In genomic region chr2:174260004-174260403, GRCm38 (mm10) we compare ENCODE assay signal across 31 mouse cellular contexts. TPM values are rescaled to one million over a fixed set of nuclear protein-coding genes. Genes with fewer than 3 reads are reported as not detected.
DNase-seq lines count a peak whose midpoint lies in the region; ATAC-seq and TF ChIP-seq lines count a peak whose summit lies in the region.
"Had no signal": no experiment of that assay in that cellular context is flagged by ENCODE, and none has a peak within 500 bp of the region (broad histone marks: within the 10 kb centered on the region; RNA-seq: fewer than 3 reads in every experiment).

No protein-coding gene starts in this region.

- TF ChIP-seq EP300 in ES-Bruce4 (IDR thresholded peaks at IDR 0.05; ENCODE audit: insufficient read depth, low read depth, low read length): 0 out of 2 replicates have a peak, but pooled peaks have one; percentile 28

- no peak for ATAC-seq in midbrain, embryonic 11.5 days (ENCODE audit: low FRiP score)
- no peak for ATAC-seq in midbrain, embryonic 16.5 days
- ATAC-seq: CD4-positive, CD25-positive, alpha-beta regulatory T cell, adult 4 months; forebrain, embryonic 15.5 days; Patski had no signal

- H3K27me3 ChIP-seq in midbrain, embryonic 11.5 days (ENCODE audit: control insufficient read depth, insufficient read depth, low read length): no peaks in the 10 kb centered on the region; the same call in 1 of the 2 replicates
- H3K27me3 ChIP-seq in midbrain, embryonic 16.5 days (ENCODE audit: control insufficient read depth, insufficient read depth, low read depth, low read length): no peaks in the 10 kb centered on the region
- no peaks in the 10 kb centered on the region for H3K27me3 ChIP-seq in ES-Bruce4 (ENCODE audit: control insufficient read depth, insufficient read depth, low read length, poor library complexity, severe bottlenecking)
- H3K27me3 ChIP-seq in embryonic facial prominence, embryonic 10.5 days (replicated peaks; ENCODE audit: low read depth, poor library complexity, severe bottlenecking): peaks cover 6% of the 10 kb centered on the region; the same call in 1 of the 2 replicates
- H3K27me3 ChIP-seq: embryonic facial prominence, embryonic 13.5 days; forebrain, embryonic 15.5 days; hindbrain, embryonic 15.5 days; neural tube, embryonic 15.5 days; Patski had no signal

- no peak for DNase-seq in midbrain, embryonic 11.5 days (ENCODE audit: low spot score, missing footprints)
- no peak for DNase-seq in brain, embryonic 14.5 days (ENCODE audit: low read depth)
- peak; percentile 41 for DNase-seq in embryonic facial prominence, embryonic 10.5 days (ENCODE audit: low spot score)
- no peak for DNase-seq in right cerebral cortex, postnatal 10 days (ENCODE audit: low spot score in 2 of 2)
- DNase-seq in urinary bladder, postnatal 4 days (ENCODE audit: low spot score in 2 of 2): no peak
- DNase-seq: adrenal gland, postnatal 10 days; cerebellum, adult 11-12 months; cerebellum, adult 9-11 months; gastrocnemius, adult 2 months; gastrocnemius, postnatal 36 days; heart, postnatal 10 days; kidney, adult 18-20 months; kidney, postnatal 36 days; liver, embryonic 13.5 days; lung, adult 2 months; lung, postnatal 10 days had no signal

- H3K36me3 ChIP-seq in midbrain, embryonic 11.5 days (ENCODE audit: control insufficient read depth, insufficient read depth, low read length): no peaks in the 10 kb centered on the region
- H3K36me3 ChIP-seq in midbrain, embryonic 16.5 days (ENCODE audit: control insufficient read depth, insufficient read depth, low read length): no peaks in the 10 kb centered on the region
- H3K36me3 ChIP-seq in ES-Bruce4 (ENCODE audit: control insufficient read depth, insufficient read depth, low read length, poor library complexity, severe bottlenecking): no peaks in the 10 kb centered on the region
- peaks cover 11% of the 10 kb centered on the region for H3K36me3 ChIP-seq in embryonic facial prominence, embryonic 10.5 days (replicated peaks)
- H3K36me3 ChIP-seq: forebrain, embryonic 15.5 days; hindbrain, embryonic 15.5 days; kidney, embryonic 15.5 days; liver, embryonic 13.5 days; neural tube, embryonic 15.5 days had no signal

- 0 out of 2 replicates have a peak overlapping the region, but pooled peaks have one; percentile 4 for H3K27ac ChIP-seq in midbrain, embryonic 11.5 days (ENCODE audit: low read depth, low read length)
- H3K27ac ChIP-seq in midbrain, embryonic 16.5 days (ENCODE audit: low read length): no peak overlapping the region
- H3K27ac ChIP-seq in ES-Bruce4 (ENCODE audit: insufficient read depth, low read length): peak overlapping the region; percentile 73
- H3K27ac ChIP-seq in embryonic facial prominence, embryonic 10.5 days (replicated peaks): no peak overlapping the region; the same call in 1 of the 2 replicates
- H3K27ac ChIP-seq: embryonic facial prominence, embryonic 13.5 days; forebrain, embryonic 15.5 days; gastrocnemius, adult 2 months; heart, embryonic 13.5 days; hindbrain, embryonic 15.5 days; kidney, embryonic 15.5 days; layer of hippocampus, adult 2 months; left cerebral cortex, adult 2 months; limb, embryonic 15.5 days; liver, embryonic 13.5 days; macrophage; neural tube, embryonic 15.5 days had no signal

- H3K4me2 ChIP-seq in midbrain, embryonic 11.5 days: no peak overlapping the region
- no peak overlapping the region for H3K4me2 ChIP-seq in midbrain, embryonic 16.5 days (ENCODE audit: low read length)
- H3K4me2 ChIP-seq: embryonic facial prominence, embryonic 13.5 days; forebrain, embryonic 15.5 days; heart, embryonic 13.5 days; hindbrain, embryonic 15.5 days; kidney, embryonic 15.5 days; limb, embryonic 15.5 days; liver, embryonic 13.5 days; neural tube, embryonic 15.5 days had no signal

- no peak overlapping the region for H3K4me3 ChIP-seq in midbrain, embryonic 11.5 days (ENCODE audit: low read depth, low read length)
- no peak overlapping the region for H3K4me3 ChIP-seq in midbrain, embryonic 16.5 days (ENCODE audit: low read depth, low read length)
- H3K4me3 ChIP-seq in ES-Bruce4 (ENCODE audit: low read depth, low read length): no peak overlapping the region
- H3K4me3 ChIP-seq in embryonic facial prominence, embryonic 10.5 days: no peak overlapping the region
- H3K4me3 ChIP-seq: embryonic facial prominence, embryonic 13.5 days; forebrain, embryonic 10.5 days; forebrain, embryonic 15.5 days; gastrocnemius, adult 2 months; heart, embryonic 13.5 days; hindbrain, embryonic 15.5 days; kidney, embryonic 15.5 days; layer of hippocampus, adult 2 months; left cerebral cortex, adult 2 months; limb, embryonic 15.5 days; liver, embryonic 13.5 days; neural tube, embryonic 15.5 days had no signal

- no peak overlapping the region for H3K9ac ChIP-seq in midbrain, embryonic 11.5 days (ENCODE audit: low read length)
- no peak overlapping the region for H3K9ac ChIP-seq in midbrain, embryonic 16.5 days (ENCODE audit: low read depth, low read length)
- no peak overlapping the region for H3K9ac ChIP-seq in ES-Bruce4 (ENCODE audit: low read depth, poor library complexity, severe bottlenecking)
- H3K9ac ChIP-seq: embryonic facial prominence, embryonic 13.5 days; forebrain, embryonic 15.5 days; heart, embryonic 13.5 days; hindbrain, embryonic 15.5 days; kidney, embryonic 15.5 days; limb, embryonic 15.5 days; liver, embryonic 13.5 days; neural tube, embryonic 15.5 days had no signal

- TF ChIP-seq CTCF in ES-Bruce4 (IDR thresholded peaks at IDR 0.05; ENCODE audit: low read depth, low read length): no peak
- TF ChIP-seq CTCF in brain, embryonic 14.5 days (IDR thresholded peaks at IDR 0.05; ENCODE audit: borderline replicate concordance, extremely low read depth, insufficient read depth, insufficient read length): 0 out of 2 replicates have a peak, but pooled peaks have one; percentile 2

- H3K4me1 ChIP-seq in midbrain, embryonic 11.5 days (ENCODE audit: control insufficient read depth, insufficient read depth, low read length): peaks cover 25% of the 10 kb centered on the region
- 0 out of 2 replicates have a peak, but pooled peaks cover 3% of the 10 kb centered on the region for H3K4me1 ChIP-seq in midbrain, embryonic 16.5 days (ENCODE audit: control insufficient read depth, insufficient read depth, low read length)
- H3K4me1 ChIP-seq in ES-Bruce4 (ENCODE audit: control insufficient read depth, insufficient read depth, low read length): peaks cover 23% of the 10 kb centered on the region
- H3K4me1 ChIP-seq in embryonic facial prominence, embryonic 10.5 days: peaks cover 45% of the 10 kb centered on the region
- H3K4me1 ChIP-seq: forebrain, embryonic 15.5 days; hindbrain, embryonic 15.5 days; kidney, embryonic 15.5 days; liver, embryonic 13.5 days had no signal

- no peaks in the 10 kb centered on the region for H3K9me3 ChIP-seq in midbrain, embryonic 11.5 days (ENCODE audit: control insufficient read depth, low read length)
- no peaks in the 10 kb centered on the region for H3K9me3 ChIP-seq in midbrain, embryonic 16.5 days (replicated peaks; ENCODE audit: control insufficient read depth, low read length, poor library complexity, severe bottlenecking)
- H3K9me3 ChIP-seq in ES-Bruce4 (replicated peaks; ENCODE audit: control insufficient read depth, insufficient read depth, low read length, poor library complexity, severe bottlenecking): no peaks in the 10 kb centered on the region
- no peaks in the 10 kb centered on the region for H3K9me3 ChIP-seq in embryonic facial prominence, embryonic 10.5 days
- H3K9me3 ChIP-seq: embryonic facial prominence, embryonic 13.5 days; forebrain, embryonic 10.5 days; forebrain, embryonic 15.5 days; heart, embryonic 13.5 days; hindbrain, embryonic 15.5 days; kidney, embryonic 15.5 days; limb, embryonic 15.5 days; liver, embryonic 13.5 days; neural tube, embryonic 15.5 days had no signal

- WGBS in midbrain, embryonic 11.5 days: 6% methylated on average over 3 of the region's 3 CpGs
- 15% methylated on average over 3 of the region's 3 CpGs for WGBS in midbrain, embryonic 16.5 days
- WGBS in embryonic facial prominence, embryonic 10.5 days: 9% methylated on average over 3 of the region's 3 CpGs

- TF ChIP-seq POLR2A in ES-Bruce4 (IDR thresholded peaks at IDR 0.05; ENCODE audit: insufficient read depth, low read length): no peak
- no peak for TF ChIP-seq POLR2A in brain, embryonic 14.5 days (IDR thresholded peaks at IDR 0.05; ENCODE audit: borderline replicate concordance, extremely low read depth, insufficient read depth, insufficient read length, poor library complexity, severe bottlenecking)

RNA-seq across cellular contexts. Expression of gene Gnas, which starts 24.1 kb away (rescaled TPM):
- 1,087 and 1,162 TPM in 2 replicates for polyA plus RNA-seq in midbrain, embryonic 11.5 days (2014; fragmentation: Nextera tagmentation; extraction: Ambion mirVana)
- 1,445 and 1,454 TPM in 2 replicates for polyA plus RNA-seq in midbrain, embryonic 16.5 days (2015; fragmentation: Nextera tagmentation; extraction: Ambion mirVana)
- 394 and 424 TPM in 2 replicates for polyA plus RNA-seq in ES-Bruce4 (2011; ENCODE audit: insufficient read depth, insufficient read length, low read depth, missing spikeins)
- 1,690 and 2,178 TPM in 2 replicates for polyA plus RNA-seq in brain, embryonic 14.5 days (2012; rRNA removed)
- polyA plus RNA-seq in embryonic facial prominence, embryonic 10.5 days (2016; fragmentation: Nextera tagmentation; extraction: Ambion mirVana): 1,270 and 1,303 TPM in 2 replicates

Comparison
In these comparisons a context has a peak if more than half of its experiments do, and no peak if none do; other contexts are left out.
1. H3K27ac ChIP-seq: peak in midbrain, embryonic 11.5 days (single experiment) and ES-Bruce4 (single experiment); none in midbrain, embryonic 16.5 days (single experiment) and embryonic facial prominence, embryonic 10.5 days (single experiment).